Mouse (Mus musculus) heart, postnatal 4 days (tissue): ENCODE measurements around the gene Eed. TPM values are rescaled to one million over a fixed set of nuclear protein-coding genes. Genes with fewer than 3 reads are reported as not detected.
A peak's percentile ranks its signal among the peaks of the same experiment; 100 is the strongest.

Experiments
- DNase-seq: peaks from one replicate; pipeline ENCODE4 v3.0.0; 2021
- total RNA-seq, 2 experiments: library from RNA; stranded (reverse); gene quantifications; 2 replicates each; pipeline ENCODE4 v1.2.3; 2021

The Eed gene
- total RNA-seq, 2 experiments from 2014 or later = 34.7 to 37.8 TPM

DNA sequence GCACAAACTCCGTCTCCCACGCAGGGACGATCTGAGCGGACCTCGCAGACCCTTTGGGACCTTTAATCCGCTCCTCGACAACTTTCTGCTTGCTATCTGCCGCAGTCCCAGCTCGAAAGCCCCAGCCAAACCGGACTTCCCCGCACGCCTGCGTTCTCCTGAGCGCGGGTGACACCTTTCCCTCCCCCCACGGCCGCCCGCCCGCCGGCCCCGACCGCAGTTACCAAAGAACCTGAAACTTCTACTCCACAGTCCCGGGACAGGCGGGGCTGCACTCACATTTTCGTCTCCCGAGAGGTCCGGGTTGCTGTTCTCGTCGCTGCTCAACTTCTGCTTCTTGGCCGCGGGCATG is 674 bp downstream of the Eed start:
- no peak for DNase-seq

DNA sequence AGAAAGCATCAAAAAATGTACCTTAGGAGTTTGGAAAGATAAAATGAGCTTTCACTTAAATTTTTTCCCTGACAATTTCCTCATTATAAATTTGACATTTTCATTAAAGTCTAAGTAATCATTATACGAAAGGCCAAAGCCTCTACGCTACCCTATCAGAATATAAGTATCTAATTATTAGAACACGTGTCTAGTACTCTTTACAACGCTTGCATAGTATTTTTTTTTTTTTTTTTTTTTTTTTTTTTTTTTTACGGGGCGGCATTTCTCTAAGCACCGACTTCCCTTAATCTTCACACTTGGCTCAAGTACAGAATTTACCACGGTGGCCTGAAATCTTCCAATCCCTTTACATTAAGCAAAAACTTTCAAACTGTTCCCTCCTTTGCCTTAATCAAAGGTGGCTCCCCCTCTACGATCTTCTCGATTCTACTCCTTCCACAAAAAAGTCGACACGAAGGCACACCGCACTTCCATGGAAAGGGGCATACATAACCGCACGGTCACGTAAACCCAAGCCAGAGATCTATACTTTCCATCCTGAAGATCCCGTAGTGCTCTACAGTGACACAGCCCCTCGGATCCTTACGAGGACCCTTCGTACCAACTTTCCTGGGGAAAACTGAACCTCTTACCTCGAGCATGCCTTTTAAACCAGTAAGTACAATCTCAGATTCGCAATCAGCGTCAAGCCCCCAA is 1.2 kb downstream of the Eed start:
- DNase-seq = no peak

GRCm38 (mm10) chr7:89976796-89977195 is 4.0 kb downstream of the Eed start:
- DNase-seq = no peak

DNA sequence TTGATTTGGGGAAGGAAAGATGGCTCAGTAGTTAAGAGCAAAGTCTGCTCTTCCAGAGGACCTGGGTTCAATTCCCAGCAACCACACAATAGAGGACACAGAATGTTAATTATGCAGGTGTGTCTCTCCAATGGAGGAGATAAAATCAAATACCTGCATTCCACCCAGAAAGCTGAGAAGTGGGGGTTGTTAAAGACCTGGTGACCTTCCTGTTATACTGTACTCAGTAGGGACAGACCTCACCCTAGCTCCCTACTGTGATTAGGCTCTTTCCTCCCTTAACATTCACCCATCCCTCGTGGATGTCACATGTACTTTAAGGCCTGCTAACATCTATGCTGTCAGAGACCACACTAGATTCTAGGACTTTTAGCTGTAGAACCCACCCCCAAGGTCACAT is 5.2 kb downstream of the Eed start:
- DNase-seq = no peak

DNA sequence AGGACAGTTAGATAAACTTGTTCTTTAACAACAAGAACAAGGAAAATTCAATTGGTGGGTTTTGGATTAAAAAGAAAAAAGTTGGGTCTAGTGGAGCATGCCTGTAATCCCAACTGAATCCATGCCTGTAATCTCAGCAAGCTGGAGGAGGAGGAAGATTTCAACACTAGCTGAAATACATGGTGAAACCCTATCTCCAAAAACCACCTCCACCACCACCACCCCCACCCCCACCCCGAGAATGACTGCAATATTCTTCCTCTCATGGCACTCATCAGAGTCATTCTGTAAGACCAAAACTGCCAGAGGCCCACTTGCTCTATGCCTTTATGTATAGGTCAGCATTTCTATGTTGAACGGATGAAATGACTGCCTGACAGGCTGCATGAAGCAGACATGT is 13.5 kb downstream of the Eed start:
- no peak for DNase-seq

DNA sequence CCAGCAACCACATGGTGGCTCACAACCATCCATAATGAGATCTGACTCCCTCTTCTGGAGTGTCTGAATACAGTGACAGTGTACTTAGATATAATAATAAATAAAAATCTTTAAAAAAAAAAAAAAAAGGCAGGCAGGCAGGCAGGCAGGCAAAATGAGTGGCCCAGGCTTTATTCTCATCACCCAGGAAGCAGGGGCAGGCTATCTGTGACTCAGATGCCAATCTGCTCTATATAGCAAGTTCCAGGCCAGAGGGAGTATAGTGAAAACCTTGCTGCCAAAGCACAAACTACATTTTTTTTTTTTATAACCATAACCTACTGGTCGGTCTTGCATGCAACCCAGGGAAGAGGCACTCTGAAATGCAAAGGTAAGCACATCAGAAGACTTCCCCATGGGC is 14.0 kb downstream of the Eed start:
- no peak for DNase-seq

DNA sequence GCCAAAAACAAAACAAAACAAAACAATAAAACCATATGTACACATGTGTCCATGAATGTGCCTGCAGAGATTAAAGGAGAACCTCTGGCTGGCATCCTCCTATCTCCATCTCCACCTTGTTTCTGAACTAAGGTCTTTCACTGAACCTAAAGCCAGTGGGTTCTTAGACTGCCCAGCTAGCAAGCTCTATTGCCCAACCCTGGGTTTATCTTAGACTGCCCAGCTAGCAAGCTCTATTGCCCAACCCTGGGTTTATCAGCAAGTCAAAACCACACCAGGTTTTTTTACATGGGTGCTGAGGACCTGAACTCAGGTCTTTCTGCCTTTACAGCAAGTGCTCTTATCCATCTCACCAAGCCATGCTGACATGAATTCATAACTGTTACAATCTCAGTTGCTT is 17.6 kb downstream of the Eed start:
- no peak for DNase-seq

- no peak for DNase-seq
Observed at GRCm38 (mm10) chr7:89957300-89957699, 23.5 kb downstream of the Eed start.

- DNase-seq = no peak
Observed at GRCm38 (mm10) chr7:89954261-89954660, 26.5 kb downstream of the Eed start.

- no peak for DNase-seq
Observed at GRCm38 (mm10) chr7:89949403-89949802, 31.4 kb downstream of the Eed start.

DNA sequence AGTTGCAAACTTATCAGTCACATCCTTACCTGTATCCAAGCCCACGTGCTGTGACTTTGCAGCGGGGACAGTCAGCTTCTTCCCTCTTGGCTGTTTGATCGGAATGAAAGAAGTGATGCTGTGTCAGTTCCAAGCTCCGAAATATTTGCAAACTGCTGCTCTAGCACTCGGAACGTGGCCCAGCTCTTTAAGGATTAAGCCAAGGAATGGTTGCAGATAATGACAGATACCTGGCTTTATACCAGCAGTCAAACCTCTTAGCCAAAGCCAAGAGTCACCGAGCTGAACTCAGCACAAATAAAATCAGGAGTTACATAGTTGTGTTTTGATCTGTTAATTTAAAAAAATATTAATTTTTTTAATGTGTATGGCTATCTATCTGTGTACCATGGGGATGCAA is 32.8 kb downstream of the Eed start:
- DNase-seq = peak; percentile 27

DNA sequence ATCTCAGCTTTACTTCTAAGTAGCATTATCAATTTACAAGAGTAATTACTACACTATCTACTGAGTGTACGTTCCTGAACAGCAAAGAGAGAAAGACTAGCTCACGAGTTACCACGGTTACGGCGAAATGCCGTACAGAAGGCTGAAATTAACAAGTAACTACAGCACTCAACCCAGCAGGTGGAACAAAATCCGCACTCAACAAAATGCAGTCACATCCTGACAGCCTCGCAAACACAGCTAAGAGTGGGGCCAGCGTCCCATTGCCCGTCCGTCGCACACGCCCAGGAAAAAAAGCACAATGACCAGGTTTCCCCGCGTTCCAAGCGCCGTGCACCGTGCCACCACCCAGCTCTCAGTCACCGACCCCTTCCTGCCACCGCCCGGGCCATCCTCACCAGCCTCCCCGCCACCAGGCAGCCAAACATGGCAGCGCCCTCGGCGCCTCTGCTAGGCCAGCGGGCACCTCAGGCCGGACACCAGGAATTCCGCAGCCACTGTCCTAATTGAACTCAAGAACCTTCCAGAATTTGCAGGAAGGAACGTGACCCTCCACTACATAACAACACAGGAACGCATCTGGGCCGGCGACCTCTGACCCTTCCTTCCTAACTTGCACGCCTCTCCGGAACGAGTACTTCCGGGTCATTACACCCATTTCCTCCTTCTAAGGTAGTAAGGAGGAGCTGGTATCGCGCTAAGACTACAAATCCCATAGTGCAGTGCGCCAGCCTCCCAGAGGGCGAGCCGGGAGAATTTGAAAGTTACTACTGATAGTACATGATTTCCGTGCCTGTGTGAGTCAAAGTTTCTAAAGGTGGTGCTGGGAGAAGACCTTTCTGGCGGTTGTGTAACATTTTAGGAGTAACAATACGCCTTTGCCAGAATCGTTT is 40.0 kb downstream of the Eed start, which contains the start of gene Hikeshi:
Gene Hikeshi, minus strand, starts transcription at position 634 of the 893 bp plus-strand sequence.
- DNase-seq = peak; percentile 94

GRCm38 (mm10) chr7:89939497-89940353 is 41.1 kb downstream of the Eed start:
- no peak for DNase-seq

- DNase-seq = no peak
Observed at GRCm38 (mm10) chr7:89923441-89924180, 57.2 kb downstream of the Eed start.

- no peak for DNase-seq
Observed at GRCm38 (mm10) chr7:89917776-89918175, 63.0 kb downstream of the Eed start.

- DNase-seq = no peak
Observed at GRCm38 (mm10) chr7:89916711-89917110, 64.1 kb downstream of the Eed start.

DNA sequence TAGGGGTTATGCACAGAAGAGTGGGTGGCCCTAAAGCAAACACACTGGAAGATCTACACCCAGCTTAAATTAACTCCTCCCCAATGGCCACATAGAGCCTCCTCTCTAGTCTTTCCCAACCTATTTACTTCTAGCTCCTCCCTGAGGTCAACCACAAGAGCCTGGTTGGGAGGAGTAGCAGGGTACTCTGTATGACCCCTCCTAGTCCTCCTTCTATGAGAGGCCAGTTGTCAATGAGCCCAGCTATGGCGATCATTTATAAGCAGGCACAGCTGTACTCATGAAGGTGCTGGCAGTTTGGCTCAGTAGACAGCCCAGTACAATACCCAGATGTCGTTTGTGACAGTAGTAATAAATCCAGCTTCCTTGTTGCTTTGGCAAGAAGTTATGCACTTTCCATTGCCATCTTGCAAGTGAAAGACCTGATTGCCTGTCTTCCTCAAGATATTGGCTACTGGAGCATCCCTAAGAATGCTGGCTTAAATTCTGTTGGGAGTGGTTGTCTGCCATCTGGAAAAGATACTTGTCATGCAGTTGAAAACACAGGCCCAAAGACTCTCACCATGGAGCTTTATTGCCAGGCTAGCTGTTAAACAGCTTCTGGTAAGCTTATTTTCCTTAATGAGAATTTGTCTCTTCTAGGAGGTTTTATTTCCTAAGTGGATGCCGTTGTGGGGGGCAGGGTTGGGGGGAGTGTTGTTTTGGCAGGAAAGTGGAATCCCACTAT is 67.2 kb downstream of the Eed start:
- DNase-seq = no peak

DNA sequence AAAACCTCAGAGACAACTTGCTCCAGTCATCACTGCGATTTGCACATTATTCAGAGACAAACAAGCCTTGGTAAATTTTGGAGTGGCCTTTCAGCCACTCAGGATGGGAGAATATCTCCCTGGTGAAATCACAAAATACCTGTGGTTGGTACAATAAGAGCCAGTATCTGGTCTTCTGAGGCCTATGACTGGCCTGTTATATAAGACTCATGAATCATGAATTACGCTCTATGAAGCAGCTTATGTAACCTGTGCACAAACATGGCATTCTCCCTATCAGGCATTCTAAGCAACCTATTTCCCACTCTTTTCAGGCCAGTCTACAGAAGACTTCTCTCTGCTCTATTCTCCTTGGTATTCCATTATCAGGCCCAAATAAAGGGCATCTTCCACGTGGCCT is 68.4 kb downstream of the Eed start:
- no peak for DNase-seq

DNA sequence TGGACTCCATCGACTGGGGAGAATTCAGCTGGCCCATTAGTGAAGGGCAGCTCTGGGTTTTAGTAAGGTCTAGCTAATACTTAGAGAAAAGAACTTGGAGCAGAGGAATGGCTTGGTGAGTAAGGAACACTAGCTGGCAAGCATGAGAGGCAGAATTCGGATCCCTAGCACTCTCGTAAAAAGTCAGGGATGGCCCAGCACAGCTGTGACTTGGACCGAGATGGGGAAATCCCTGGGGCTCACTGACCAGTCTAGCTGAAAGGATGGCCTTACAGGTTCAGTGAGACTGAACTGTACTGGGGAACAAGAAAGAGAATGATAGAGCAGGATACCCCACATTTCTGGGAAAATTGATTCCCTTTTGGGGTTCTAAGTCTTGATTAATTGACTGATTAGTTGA is 71.1 kb downstream of the Eed start:
- DNase-seq = no peak

DNA sequence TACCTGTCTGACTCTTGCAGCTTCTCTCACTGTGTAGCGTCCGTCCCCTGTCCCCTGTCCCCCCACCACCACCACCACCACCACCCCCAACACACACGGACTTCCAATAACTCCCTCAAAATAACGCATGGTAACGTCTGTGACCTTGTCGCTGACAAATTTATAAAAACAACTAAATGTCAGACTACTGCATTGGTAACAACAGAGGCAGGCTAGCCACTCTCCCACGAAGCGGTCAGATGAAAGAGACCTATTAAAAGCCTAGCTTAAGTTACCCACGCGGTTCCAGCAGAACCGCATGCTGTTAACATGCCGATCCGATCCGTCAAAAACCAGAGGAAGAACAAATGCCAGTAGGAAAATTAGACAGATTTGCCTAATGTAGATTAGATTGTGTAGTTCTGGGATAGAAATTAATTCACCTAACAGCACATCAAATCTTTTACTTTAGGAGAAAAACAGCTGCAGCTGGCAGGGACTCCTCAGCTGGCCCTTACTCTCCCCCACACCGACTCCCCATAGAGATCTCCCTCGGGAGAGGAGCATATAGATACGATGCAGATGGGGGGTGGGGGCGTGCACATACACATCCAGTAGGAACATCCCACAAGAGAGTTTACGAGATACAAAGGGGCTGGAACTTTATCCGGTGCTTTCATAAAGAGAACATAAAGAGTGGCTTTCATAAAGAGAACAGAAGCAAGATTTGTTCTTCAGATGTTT is 71.7 kb downstream of the Eed start:
- no peak for DNase-seq

GRCm38 (mm10) chr7:89908421-89908820 is 72.4 kb downstream of the Eed start:
- DNase-seq = no peak
